Mouse (Mus musculus) brain, embryonic 14.5 days (tissue): ENCODE data around the gene Ncs1. TPM values are rescaled to one million over a fixed set of nuclear protein-coding genes. Genes with fewer than 3 reads are reported as not detected.

ENCODE experiments used
- DNase-seq: peaks from one replicate; pipeline ENCODE4 v3.0.0-alpha.2; 2011; ENCODE audit warnings: low read depth
- CTCF ChIP-seq: fragments of 200-500 bp; IDR thresholded peaks from 2 replicates; pipeline ENCODE4 v1.5.1; 2012; ENCODE audit warnings: inconsistent platforms, mild to moderate bottlenecking, moderate library complexity, borderline replicate concordance; ENCODE audit not compliant: insufficient read depth, insufficient read length; ENCODE audit errors: extremely low read depth
- POLR2A ChIP-seq: fragments of 200-500 bp; IDR thresholded peaks from 2 replicates; pipeline ENCODE4 v1.6.1; 2012; ENCODE audit warnings: mild to moderate bottlenecking, inconsistent platforms, borderline replicate concordance; ENCODE audit not compliant: poor library complexity, insufficient read depth, insufficient read length, severe bottlenecking; ENCODE audit errors: extremely low read depth
- polyA plus RNA-seq: library from polyadenylated mRNA; depleted of rRNA; stranded (reverse); fragments of >200 nt; gene quantifications from 2 replicates; pipeline ENCODE4 v1.2.3, GENCODE M21; 2012

Gene Ncs1
- polyA plus RNA-seq, 1 experiment: 93.6 TPM

- TF ChIP-seq CTCF (no peak), POLR2A (no peak)
- DNase-seq: no peak
Observed at GRCm38 (mm10) chr2:31282880-31283279, 37.3 kb downstream of the Ncs1 start.

- no peak for TF ChIP-seq CTCF
- TF ChIP-seq POLR2A: no peak
- DNase-seq: no peak
Observed at GRCm38 (mm10) chr2:31284531-31284930, 38.9 kb downstream of the Ncs1 start.

GRCm38 (mm10) chr2:31291421-31291820, 45.8 kb downstream of the Ncs1 start:
- DNase-seq: peak; percentile 74
- TF ChIP-seq CTCF (peak; percentile 100), POLR2A (no peak)

- peak; percentile 60 for DNase-seq
- TF ChIP-seq POLR2A (no peak), CTCF (peak; percentile 90)
Observed at GRCm38 (mm10) chr2:31294985-31295384, 49.4 kb downstream of the Ncs1 start.

DNA sequence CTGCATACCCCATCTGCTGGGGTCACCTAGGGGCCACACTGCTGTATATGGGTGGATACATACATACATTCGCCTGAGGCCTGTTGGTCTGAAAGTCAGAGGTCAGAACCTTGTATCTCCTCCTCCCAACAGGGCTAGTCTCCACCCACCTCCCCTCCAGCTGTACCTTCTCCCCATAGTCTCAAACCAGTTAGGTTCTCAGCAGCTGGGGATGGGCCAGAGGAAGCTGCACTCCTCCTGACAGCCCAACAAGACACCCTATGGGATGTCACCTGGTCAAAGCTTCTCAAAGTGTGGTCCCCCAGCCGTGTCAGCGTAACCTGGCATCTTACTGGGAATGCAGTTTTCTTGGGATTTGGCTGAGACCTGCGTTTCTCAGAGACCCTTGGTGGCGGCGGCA, 50.8 kb downstream of the Ncs1 start:
- no peak for TF ChIP-seq CTCF
- TF ChIP-seq POLR2A: no peak
- no peak for DNase-seq

DNA sequence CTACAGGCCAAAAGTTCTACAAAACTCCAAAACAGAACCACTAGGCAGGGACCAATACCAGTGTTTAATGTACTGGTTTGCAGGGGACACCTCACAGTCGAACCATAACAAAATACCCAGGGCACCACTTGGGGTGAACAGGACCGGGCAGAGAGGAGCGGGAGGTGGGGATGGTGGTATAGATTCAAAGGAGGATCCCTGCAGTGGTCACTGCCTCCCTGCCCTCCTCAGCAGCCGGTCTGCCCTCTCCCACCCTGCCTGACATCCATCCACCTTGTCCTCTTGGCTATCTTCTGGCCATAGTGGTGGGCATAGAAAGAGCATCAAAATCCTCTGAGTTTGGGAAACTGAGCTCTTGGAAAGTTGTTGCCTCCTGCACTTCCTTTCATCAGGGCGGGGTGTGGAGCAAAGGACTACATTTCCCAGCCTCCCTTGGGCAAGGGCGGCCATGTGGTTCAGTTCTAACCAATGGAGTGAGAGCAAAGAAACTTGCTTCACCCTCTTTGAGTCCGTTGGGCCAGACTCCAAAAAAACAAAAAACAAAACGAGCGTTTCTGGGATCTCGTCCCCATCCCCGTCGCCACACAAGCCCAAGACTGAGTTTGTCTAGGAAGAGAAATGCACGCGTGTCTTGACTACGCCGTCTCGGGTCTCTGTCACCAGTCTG, 52.1 kb downstream of the Ncs1 start:
- DNase-seq: peak; percentile 88
- TF ChIP-seq POLR2A: no peak
- no peak for TF ChIP-seq CTCF

GRCm38 (mm10) chr2:31298814-31299213, 53.2 kb downstream of the Ncs1 start:
- TF ChIP-seq CTCF (no peak), POLR2A (no peak)
- peak; percentile 26 for DNase-seq

GRCm38 (mm10) chr2:31299266-31299665, 53.6 kb downstream of the Ncs1 start:
- TF ChIP-seq CTCF (peak; percentile 50; the same call in 1 of the 2 replicates), POLR2A (no peak)
- DNase-seq: peak; percentile 88

- DNase-seq: no peak
- TF ChIP-seq POLR2A: no peak
- no peak for TF ChIP-seq CTCF
Observed at GRCm38 (mm10) chr2:31299996-31300395, 54.4 kb downstream of the Ncs1 start.

- TF ChIP-seq CTCF (no peak), POLR2A (no peak)
- no peak for DNase-seq
Observed at GRCm38 (mm10) chr2:31303177-31303576, 57.6 kb downstream of the Ncs1 start.

GRCm38 (mm10) chr2:31304191-31304590, 58.6 kb downstream of the Ncs1 start:
- no peak for DNase-seq
- TF ChIP-seq POLR2A: no peak
- no peak for TF ChIP-seq CTCF

DNA sequence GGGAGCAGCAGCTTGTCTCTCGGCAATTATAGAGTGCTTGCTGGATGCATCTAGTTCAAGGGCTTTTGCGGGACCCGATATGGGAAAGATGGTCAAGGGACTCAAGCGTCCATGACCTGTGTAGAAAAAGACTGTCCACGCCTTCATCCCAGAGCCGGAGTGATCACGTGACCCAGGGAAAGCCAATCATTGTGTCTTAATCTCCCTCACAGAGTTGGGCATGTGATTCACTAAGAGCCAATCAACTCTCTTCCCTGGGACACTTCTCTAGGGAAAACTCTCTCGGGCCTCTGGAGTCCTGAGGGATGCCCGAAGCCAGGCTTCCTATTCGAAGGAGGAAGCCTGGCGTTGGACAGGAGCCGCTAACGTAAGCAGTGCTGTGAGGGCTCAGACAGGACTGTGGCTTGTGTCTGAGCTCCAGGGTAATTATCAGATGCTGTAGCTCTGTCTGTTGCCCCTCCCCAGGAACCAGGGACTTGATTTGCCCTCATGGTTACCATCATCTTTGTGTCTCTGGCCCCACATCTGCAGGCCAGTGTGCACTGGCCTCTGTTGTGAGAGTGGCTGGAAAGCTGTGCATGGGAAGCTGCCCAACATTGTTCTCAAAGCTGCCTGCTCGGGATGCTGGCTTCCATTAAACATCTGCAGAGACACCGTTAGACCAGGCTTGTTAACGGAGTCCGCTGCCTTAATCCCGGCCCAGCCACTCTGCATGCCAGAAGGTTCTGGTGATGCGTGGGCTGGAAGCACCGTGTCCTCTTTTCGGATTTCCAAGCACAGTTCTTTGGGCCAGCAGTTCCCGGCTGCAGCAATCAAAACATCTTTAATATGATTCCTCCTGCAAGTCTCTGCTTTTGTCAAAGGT, 59.4 kb downstream of the Ncs1 start:
- DNase-seq: no peak
- TF ChIP-seq POLR2A (no peak), CTCF (no peak)

DNA sequence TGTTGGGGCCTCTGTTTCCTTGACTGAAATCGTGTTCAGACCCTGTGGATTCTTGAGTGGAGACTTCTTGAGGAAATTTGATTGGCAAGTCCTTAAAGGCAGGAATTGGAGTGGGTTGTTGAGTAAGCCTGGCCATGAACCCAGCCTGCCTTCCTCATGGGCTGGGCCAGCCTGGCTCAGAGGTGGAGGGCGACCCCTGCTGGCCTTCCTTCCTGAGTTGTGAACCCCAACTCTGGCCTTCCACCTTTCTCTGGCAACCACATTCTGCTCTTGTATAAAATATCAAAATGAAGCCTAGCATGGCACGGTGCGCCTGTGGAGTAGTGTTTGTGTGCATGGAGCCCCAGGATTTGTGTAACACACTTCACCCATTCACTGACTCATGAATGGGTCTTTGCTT, 60.1 kb downstream of the Ncs1 start:
- DNase-seq: peak; percentile 37
- TF ChIP-seq POLR2A (no peak), CTCF (peak; percentile 64)
